Mouse (Mus musculus) heart, adult 9 months (tissue): ENCODE data around the gene Rasal1.

ENCODE experiments used
- DNase-seq, 2 experiments: peaks; one replicate each; pipeline ENCODE4 v3.0.0; 2022; ENCODE audit warnings: low spot score in 2 of 2

Gene Rasal1

DNA sequence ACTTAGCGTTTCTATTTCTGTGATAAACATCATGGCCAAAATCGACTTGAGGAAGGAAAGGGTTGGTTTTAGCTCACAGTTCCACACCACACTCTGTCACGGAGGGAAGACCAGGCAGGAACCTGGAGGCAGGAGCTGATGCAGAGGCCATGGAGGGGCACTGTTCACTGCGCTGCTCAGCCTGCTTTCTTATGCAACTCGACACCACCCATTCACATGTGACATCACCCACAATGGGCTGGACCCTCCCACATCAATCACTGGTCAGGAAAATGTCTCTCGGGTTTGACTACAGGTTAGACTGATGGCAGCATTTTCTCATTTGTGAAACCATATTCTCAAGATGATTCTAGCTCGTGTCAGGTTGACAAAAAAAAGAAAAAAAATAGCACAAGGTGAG lies 72.4 kb downstream of the Rasal1 start:
- DNase-seq: no peak

DNA sequence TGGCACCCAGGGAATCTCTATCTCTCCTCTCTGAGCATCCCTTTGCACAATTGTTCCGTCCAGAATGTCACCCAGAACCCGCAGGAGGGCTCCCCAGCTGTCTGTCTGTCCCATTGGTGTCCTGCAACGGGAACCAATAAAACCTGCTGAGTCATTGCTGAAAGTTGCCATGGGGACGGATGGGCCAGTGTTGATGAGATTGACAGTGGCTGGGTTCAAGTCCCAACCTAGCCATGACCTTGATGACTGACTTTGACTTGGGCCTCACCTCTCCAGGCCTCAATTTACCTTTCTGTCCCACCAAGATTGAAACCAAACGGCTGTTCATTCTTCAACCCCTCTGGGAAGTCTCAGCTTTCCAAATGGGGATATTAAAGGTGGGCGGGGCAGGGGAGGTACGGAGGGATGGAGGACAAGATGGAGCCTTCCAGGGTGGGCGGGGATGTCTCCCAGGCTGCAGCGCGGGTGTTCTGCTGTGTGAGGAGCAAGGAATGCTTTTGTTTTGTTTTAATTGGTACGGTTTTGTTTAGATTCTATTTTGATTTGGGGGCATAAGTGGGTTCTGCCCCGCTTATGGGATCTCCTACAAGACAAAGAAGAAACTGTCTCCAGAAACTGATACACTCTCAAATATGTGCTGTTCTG lies 77.3 kb downstream of the Rasal1 start:
- no peak for DNase-seq
